Mouse (Mus musculus) cerebellum, adult 18-20 months (tissue): ENCODE results near the gene Ttc23.

ENCODE experiments used
- DNase-seq, 2 experiments: peaks; one replicate each; pipeline ENCODE4 v3.0.0; 2021

Gene Ttc23

GRCm38 (mm10) chr7:67647277-67647676 lies at the start of gene Ttc23:
Ttc23 (plus strand) TSS chr7:67647410.
- no peak for DNase-seq

- DNase-seq, result no peak
Measured at GRCm38 (mm10) chr7:67598050-67598449, 49.2 kb upstream of the Ttc23 start.

- DNase-seq, result no peak
Measured at GRCm38 (mm10) chr7:67605114-67605513, 42.1 kb upstream of the Ttc23 start.

- no peak for DNase-seq
Measured at GRCm38 (mm10) chr7:67606250-67606649, 41.0 kb upstream of the Ttc23 start.

- DNase-seq, result no peak
Measured at GRCm38 (mm10) chr7:67607669-67608347, 39.4 kb upstream of the Ttc23 start.

GRCm38 (mm10) chr7:67608348-67609024 lies 38.7 kb upstream of the Ttc23 start:
- no peak for DNase-seq

GRCm38 (mm10) chr7:67613795-67614463 lies 33.3 kb upstream of the Ttc23 start:
- no peak for DNase-seq

GRCm38 (mm10) chr7:67614464-67614861 lies 32.7 kb upstream of the Ttc23 start:
- no peak for DNase-seq

- DNase-seq, result no peak
Measured at GRCm38 (mm10) chr7:67616890-67617289, 30.3 kb upstream of the Ttc23 start.

GRCm38 (mm10) chr7:67617646-67618045 lies 29.6 kb upstream of the Ttc23 start:
- DNase-seq, result no peak

GRCm38 (mm10) chr7:67618316-67618715 lies 28.9 kb upstream of the Ttc23 start:
- DNase-seq, result no peak

- DNase-seq, result peak in 1 of 2 experiments; percentile 20
Measured at GRCm38 (mm10) chr7:67619836-67620235, 27.4 kb upstream of the Ttc23 start.

- no peak for DNase-seq
Measured at GRCm38 (mm10) chr7:67622151-67622550, 25.1 kb upstream of the Ttc23 start.

GRCm38 (mm10) chr7:67626671-67627070 lies 20.5 kb upstream of the Ttc23 start:
- DNase-seq, result no peak

GRCm38 (mm10) chr7:67629681-67630080 lies 17.5 kb upstream of the Ttc23 start:
- no peak for DNase-seq

- DNase-seq, result peak; percentile 69 to 87
Measured at GRCm38 (mm10) chr7:67630817-67631216, 16.4 kb upstream of the Ttc23 start.

GRCm38 (mm10) chr7:67632380-67632779 lies 14.8 kb upstream of the Ttc23 start:
- DNase-seq, result no peak

- DNase-seq, result no peak
Measured at GRCm38 (mm10) chr7:67634210-67634609, 13.0 kb upstream of the Ttc23 start.

GRCm38 (mm10) chr7:67636161-67636560 lies 11.0 kb upstream of the Ttc23 start:
- no peak for DNase-seq

GRCm38 (mm10) chr7:67639006-67639405 lies 8.2 kb upstream of the Ttc23 start:
- DNase-seq, result no peak

GRCm38 (mm10) chr7:67642955-67643354 lies 4.3 kb upstream of the Ttc23 start:
- no peak for DNase-seq

- DNase-seq, result peak; percentile 23 to 28
Measured at GRCm38 (mm10) chr7:67644291-67644690, 2.9 kb upstream of the Ttc23 start.

GRCm38 (mm10) chr7:67644833-67645680 lies 2.2 kb upstream of the Ttc23 start, which contains the start of gene Lrrc28:
Lrrc28 (minus strand) TSS chr7:67645268.
- DNase-seq, result peak; percentile 98 to 100
